In the genomic region with DNA sequence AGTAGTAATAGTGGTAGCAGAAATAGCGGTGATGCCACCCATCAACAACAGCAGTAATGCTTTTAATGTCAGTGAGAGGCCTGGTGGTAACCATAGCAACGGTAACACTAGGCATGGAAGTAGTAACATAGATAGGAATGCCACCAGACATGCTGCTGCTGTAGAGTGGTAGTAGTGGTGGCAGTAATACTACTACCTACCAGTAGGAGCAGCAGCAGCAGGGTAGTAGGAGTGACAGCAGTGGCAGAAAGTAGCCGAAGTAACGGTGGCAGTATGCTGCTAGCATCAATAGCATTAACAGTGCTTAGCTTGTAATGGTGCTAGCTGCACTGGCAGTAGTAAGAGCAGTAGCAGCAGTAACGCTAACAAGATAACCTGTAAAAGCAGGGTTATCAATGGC, we compare ENCODE assay signal across 12 mouse cellular contexts. TPM values are rescaled to one million over a fixed set of nuclear protein-coding genes. Genes with fewer than 3 reads are reported as not detected.
DNase-seq lines count a peak whose midpoint lies in the region; TF ChIP-seq lines count a peak whose summit lies in the region.
"Had no signal": no experiment of that assay in that cellular context is flagged by ENCODE, and none has a peak within 500 bp of the region (broad histone marks: within the 10 kb centered on the region; RNA-seq: fewer than 3 reads in every experiment).

No protein-coding gene starts in this region.

- H3K4me3 ChIP-seq in kidney, adult 2 months (ENCODE audit: insufficient read depth, low read depth, low read length) = no peak overlapping the region

- no peak for TF ChIP-seq POLR2A in kidney, adult 2 months (IDR thresholded peaks at IDR 0.05; ENCODE audit: low read depth, low read length)

- H3K27me3 ChIP-seq in kidney, adult 2 months (replicated peaks; ENCODE audit: control insufficient read depth, insufficient read depth, low read length) = no peaks in the 10 kb centered on the region

- H3K36me3 ChIP-seq in kidney, adult 2 months (ENCODE audit: control insufficient read depth, insufficient read depth, low read length) = no peaks in the 10 kb centered on the region

- peak; percentile 33 for TF ChIP-seq CTCF in kidney, adult 2 months (conservative IDR thresholded peaks at IDR 0.05; ENCODE audit: insufficient read depth, insufficient read length, low read depth, low read length)

- WGBS in kidney, adult 2 months = 89% methylated on average over 5 of the region's 5 CpGs

- intact Hi-C loops in left cerebral cortex, postnatal 10 days (cut with DNase I) = no loop called here

- DNase-seq in kidney, adult 2 months = no peak
- DNase-seq in kidney, postnatal 10 days = no peak
- DNase-seq in 3T3-L1 (ENCODE audit: low read depth, low spot score) (peak; percentile 49), A20 (ENCODE audit: low read depth, low spot score) (peak; percentile 22)
- DNase-seq in induced T-regulatory cell, adult 2 months (ENCODE audit: low read depth) = peak; percentile 32
- no peak for DNase-seq in adrenal gland, adult 8-10 months
- DNase-seq in left cerebral cortex, postnatal 10 days (ENCODE audit: extremely low spot score in 1 of 2, low spot score in 2 of 2) = no peak
- DNase-seq: cerebellum, adult 18-20 months; kidney, postnatal 14 days; liver; right cerebral cortex, postnatal 4 days had no signal

- no peaks in the 10 kb centered on the region for H3K4me1 ChIP-seq in kidney, adult 2 months (ENCODE audit: control insufficient read depth, insufficient read depth, low read length)

- no peak overlapping the region for H3K27ac ChIP-seq in kidney, adult 2 months (ENCODE audit: insufficient read depth, low read depth, low read length)
- H3K27ac ChIP-seq: hindbrain, embryonic 14.5 days had no signal

RNA-seq across cellular contexts. Expression of a gene that starts 32.3 kb away (rescaled TPM):
- polyA plus RNA-seq in kidney, adult 2 months (2012; rRNA removed) = 19.2 and 23.4 TPM in 2 replicates
- 100 to 1,000 TPM; 136 to 432 (median 285) TPM for total RNA-seq in adrenal gland, adult 8-10 months (2022)
- 1 to 10 TPM in 1 of 2 experiments, under 1 TPM in 1; 0.85 to 1.3 TPM for total RNA-seq in left cerebral cortex, postnatal 10 days (2021)

Comparison
In these comparisons a context has a peak if more than half of its experiments do, and no peak if none do; other contexts are left out.
1. DNase-seq: peak in 3T3-L1 (single experiment), A20 (single experiment) and induced T-regulatory cell, adult 2 months (single experiment); none in kidney, adult 2 months (single experiment), kidney, postnatal 10 days (single experiment), adrenal gland, adult 8-10 months (single experiment) and left cerebral cortex, postnatal 10 days (0 of 2).
2. RNA of a gene that starts 32.3 kb away (total RNA-seq): 136 to 432 TPM in adrenal gland, adult 8-10 months; 0.85 to 1.3 TPM in left cerebral cortex, postnatal 10 days; every median in the first group is over 10 times any median in the second.